Mouse (Mus musculus): ENCODE data around the gene Cyp46a1. TPM values are rescaled to one million over a fixed set of nuclear protein-coding genes. Genes with fewer than 3 reads are reported as not detected.

The Cyp46a1 gene
- polyA plus RNA-seq, 1 experiment from 2014 or later, result 16.6 TPM

DNA sequence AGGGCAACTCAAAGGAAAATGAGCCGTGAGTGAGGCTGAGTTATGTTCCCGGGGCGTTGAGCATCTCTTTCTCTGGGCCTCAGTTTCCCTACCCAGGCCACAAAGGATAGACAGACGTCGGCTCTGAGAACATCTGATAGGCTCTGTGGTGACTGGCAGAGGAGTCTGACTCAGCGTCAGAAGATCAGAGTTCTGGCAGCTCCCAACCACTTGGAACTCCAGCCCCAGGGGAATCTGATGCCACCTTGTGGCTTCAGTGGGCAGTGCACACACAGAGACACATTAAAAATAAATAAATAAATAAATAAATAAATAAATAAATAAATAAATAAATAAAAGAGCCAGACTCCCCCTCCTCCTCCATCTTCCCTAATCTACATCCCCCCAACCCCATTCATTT is 37.1 kb upstream of the Cyp46a1 start:
- no peak for TF ChIP-seq CTCF (IDR thresholded peaks at IDR 0.05)
- H3K27me3 ChIP-seq, result no peaks in the 10 kb centered on the region
- ChIA-PET CTCF (no interaction called here), POLR2A (interaction anchor here (0.9 to 1.1 kb wide), 2 partner anchors 12 to 15 kb away, joined by 3 to 4 read pairs; no protein-coding TSS in a partner anchor)
- DNase-seq (ENCODE audit: low read depth, low spot score) (no peak), ATAC-seq (no peak)
- in situ Hi-C loops (cut with MboI; ENCODE audit: low pct_unique_long_range_greater_than_20kb), result loop anchor here (5.0 kb wide), 1 partner anchor 95 kb away; no protein-coding TSS in a partner anchor

DNA sequence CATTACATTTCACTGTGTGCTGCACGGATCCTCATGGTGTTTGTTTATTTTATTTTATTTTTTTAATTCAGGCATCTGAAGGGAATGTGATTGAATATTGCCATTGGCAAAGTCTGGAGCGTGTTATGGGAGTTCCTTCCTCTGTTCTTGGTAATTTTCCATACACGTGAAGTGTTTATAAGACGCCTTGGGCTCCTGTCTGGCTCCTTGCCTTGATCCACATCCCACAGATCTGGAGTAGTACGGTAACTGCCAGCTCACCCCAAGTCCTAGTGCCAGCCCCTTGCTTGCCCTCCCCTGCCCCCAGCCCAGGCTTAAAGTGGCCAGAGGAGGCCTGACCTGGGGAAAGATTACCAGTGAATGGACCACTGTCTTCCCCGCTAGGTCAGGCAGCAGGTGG is 33.2 kb upstream of the Cyp46a1 start:
- DNase-seq (ENCODE audit: low read depth, low spot score), result no peak
- no peak for ATAC-seq
- CTCF ChIA-PET, result interaction anchor here (1.5 kb wide), 1 partner anchor 8 kb away, joined by 3 read pairs; no protein-coding TSS in a partner anchor
- in situ Hi-C loops (cut with MboI; ENCODE audit: low pct_unique_long_range_greater_than_20kb), result no loop called here
- POLR2A ChIA-PET, result no interaction called here
- no peak for TF ChIP-seq CTCF (IDR thresholded peaks at IDR 0.05)
- H3K27me3 ChIP-seq, result no peaks in the 10 kb centered on the region

GRCm38 (mm10) chr12:108303778-108304365 is 30.3 kb upstream of the Cyp46a1 start:
- no peak for ATAC-seq
- no peaks in the 10 kb centered on the region for H3K27me3 ChIP-seq
- in situ Hi-C loops (cut with MboI; ENCODE audit: low pct_unique_long_range_greater_than_20kb), result no loop called here
- no peak for TF ChIP-seq CTCF (IDR thresholded peaks at IDR 0.05)
- ChIA-PET POLR2A (no interaction called here), CTCF (interaction anchor here (1.5 kb wide), 1 partner anchor 225 kb away, joined by 3 read pairs; no protein-coding TSS in a partner anchor)
- no peak for DNase-seq (ENCODE audit: low read depth, low spot score)

DNA sequence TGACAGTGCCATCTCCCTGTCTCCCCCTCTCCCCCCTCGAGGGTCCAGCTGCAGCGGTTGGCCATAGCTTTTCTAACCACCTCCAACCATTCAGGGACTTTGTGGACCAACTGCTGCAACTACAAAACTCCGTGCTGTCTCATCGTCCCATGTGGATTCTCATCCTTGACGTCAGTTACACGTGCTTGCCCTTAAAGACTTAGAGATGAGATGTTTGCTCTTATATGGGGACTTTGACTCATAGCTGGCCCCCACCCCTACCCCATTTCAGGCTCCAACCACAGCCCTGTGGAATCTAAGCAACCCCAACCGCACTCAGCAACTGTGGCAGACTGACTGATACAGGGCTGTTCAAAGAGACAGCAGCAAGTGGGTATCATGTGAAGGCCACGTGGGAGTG is 29.0 kb upstream of the Cyp46a1 start:
- no peak for TF ChIP-seq CTCF (IDR thresholded peaks at IDR 0.05)
- CTCF ChIA-PET, result interaction anchor here (0.8 to 1.5 kb wide), 2 partner anchors 11 to 224 kb away, joined by 3 read pairs; no protein-coding TSS in a partner anchor
- in situ Hi-C loops (cut with MboI; ENCODE audit: low pct_unique_long_range_greater_than_20kb), result no loop called here
- no peak for DNase-seq (ENCODE audit: low read depth, low spot score)
- ATAC-seq, result no peak
- POLR2A ChIA-PET, result no interaction called here
- no peaks in the 10 kb centered on the region for H3K27me3 ChIP-seq

- DNase-seq (ENCODE audit: low read depth, low spot score), result no peak
- ATAC-seq, result no peak
- ChIA-PET POLR2A (no interaction called here), CTCF (no interaction called here)
- H3K27me3 ChIP-seq, result no peaks in the 10 kb centered on the region
- no peak for TF ChIP-seq CTCF (IDR thresholded peaks at IDR 0.05)
- in situ Hi-C loops (cut with MboI; ENCODE audit: low pct_unique_long_range_greater_than_20kb), result no loop called here
Measured at GRCm38 (mm10) chr12:108305812-108306794, 28.1 kb upstream of the Cyp46a1 start, which contains the start of gene Hhipl1. Hhipl1 (plus strand) TSS chr12:108306270.

- ATAC-seq (no peak), DNase-seq (ENCODE audit: low read depth, low spot score) (no peak)
- ChIA-PET CTCF (interaction anchor here (0.9 to 1.5 kb wide), 3 partner anchors 9 to 97 kb away, joined by 3 read pairs; no protein-coding TSS in a partner anchor), POLR2A (no interaction called here)
- H3K27me3 ChIP-seq, result no peaks in the 10 kb centered on the region
- no peak for TF ChIP-seq CTCF (IDR thresholded peaks at IDR 0.05)
- in situ Hi-C loops (cut with MboI; ENCODE audit: low pct_unique_long_range_greater_than_20kb), result no loop called here
Measured at GRCm38 (mm10) chr12:108307553-108307952, 26.6 kb upstream of the Cyp46a1 start.

GRCm38 (mm10) chr12:108308363-108308856 is 25.8 kb upstream of the Cyp46a1 start:
- DNase-seq (ENCODE audit: low read depth, low spot score), result peak; percentile 75
- no peak for TF ChIP-seq CTCF (IDR thresholded peaks at IDR 0.05)
- in situ Hi-C loops (cut with MboI; ENCODE audit: low pct_unique_long_range_greater_than_20kb), result no loop called here
- POLR2A ChIA-PET, result no interaction called here
- ATAC-seq, result peak; percentile 33
- CTCF ChIA-PET, result no interaction called here
- H3K27me3 ChIP-seq, result no peaks in the 10 kb centered on the region

GRCm38 (mm10) chr12:108309116-108309794 is 24.9 kb upstream of the Cyp46a1 start:
- no peak for TF ChIP-seq CTCF (IDR thresholded peaks at IDR 0.05)

GRCm38 (mm10) chr12:108310041-108310440 is 24.1 kb upstream of the Cyp46a1 start:
- ATAC-seq (no peak), DNase-seq (ENCODE audit: low read depth, low spot score) (no peak)
- TF ChIP-seq CTCF (IDR thresholded peaks at IDR 0.05), result no peak
- CTCF ChIA-PET, result interaction anchor here (1.4 kb wide), 1 partner anchor 25 kb away, joined by 3 read pairs; the partner anchor contains the start of gene Cyp46a1
- H3K27me3 ChIP-seq, result no peaks in the 10 kb centered on the region
- in situ Hi-C loops (cut with MboI; ENCODE audit: low pct_unique_long_range_greater_than_20kb), result no loop called here
- POLR2A ChIA-PET, result interaction anchor here (0.8 to 0.9 kb wide), 2 partner anchors 103 to 129 kb away, joined by 3 read pairs; no protein-coding TSS in a partner anchor

More at GRCm38 (mm10) chr12:108309116-108309794, 24.9 kb upstream of the Cyp46a1 start:
- in situ Hi-C loops (cut with MboI; ENCODE audit: low pct_unique_long_range_greater_than_20kb), result no loop called here
- no peaks in the 10 kb centered on the region for H3K27me3 ChIP-seq
- DNase-seq (ENCODE audit: low read depth, low spot score) (peak; percentile 71), ATAC-seq (peak; percentile 75)
- POLR2A ChIA-PET, result interaction anchor here (0.8 kb wide), 1 partner anchor 128 kb away, joined by 3 read pairs; no protein-coding TSS in a partner anchor
- CTCF ChIA-PET, result no interaction called here
